ENCODE assay signal across 10 mouse cellular contexts in genomic region chr13:30003169-30003568, GRCm38 (mm10). TPM values are rescaled to one million over a fixed set of nuclear protein-coding genes. Genes with fewer than 3 reads are reported as not detected.
DNase-seq lines count a peak whose midpoint lies in the region; ATAC-seq lines count a peak whose summit lies in the region.
"Had no signal": no experiment of that assay in that cellular context is flagged by ENCODE, and none has a peak within 500 bp of the region (broad histone marks: within the 10 kb centered on the region; RNA-seq: fewer than 3 reads in every experiment).

No protein-coding gene starts in this region.

- H3K4me3 ChIP-seq in heart, embryonic 13.5 days: no peak overlapping the region
- no peak overlapping the region for H3K4me3 ChIP-seq in heart, embryonic 11.5 days (ENCODE audit: low read depth, low read length)
- H3K4me3 ChIP-seq in liver, embryonic 13.5 days (replicated peaks): no peak overlapping the region
- H3K4me3 ChIP-seq: embryonic facial prominence, embryonic 15.5 days had no signal

- no peak overlapping the region for H3K27ac ChIP-seq in heart, embryonic 13.5 days (replicated peaks)
- no peak overlapping the region for H3K27ac ChIP-seq in heart, embryonic 11.5 days (ENCODE audit: low read depth, low read length)
- no peak overlapping the region for H3K27ac ChIP-seq in liver, embryonic 13.5 days
- H3K27ac ChIP-seq: embryonic facial prominence, embryonic 15.5 days had no signal

- no peaks in the 10 kb centered on the region for H3K36me3 ChIP-seq in heart, embryonic 13.5 days
- H3K36me3 ChIP-seq in heart, embryonic 11.5 days (ENCODE audit: control insufficient read depth, insufficient read depth, low read length): no peaks in the 10 kb centered on the region
- no peaks in the 10 kb centered on the region for H3K36me3 ChIP-seq in liver, embryonic 13.5 days
- H3K36me3 ChIP-seq: embryonic facial prominence, embryonic 15.5 days; G1E had no signal

- 47% methylated on average over 11 of the region's 11 CpGs for WGBS in heart, embryonic 13.5 days
- WGBS in heart, embryonic 11.5 days (ENCODE audit: insufficient replicate concordance): 51% methylated on average over 11 of the region's 11 CpGs
- WGBS in liver, embryonic 13.5 days (ENCODE audit: insufficient replicate concordance): 21% methylated on average over 11 of the region's 11 CpGs

- H3K4me1 ChIP-seq in heart, embryonic 13.5 days: peaks cover 23% of the 10 kb centered on the region
- peaks cover 9% of the 10 kb centered on the region; the same call in 1 of the 2 replicates for H3K4me1 ChIP-seq in heart, embryonic 11.5 days (ENCODE audit: control insufficient read depth, insufficient read depth, low read length)
- H3K4me1 ChIP-seq in liver, embryonic 13.5 days (replicated peaks): no peaks in the 10 kb centered on the region
- H3K4me1 ChIP-seq: embryonic facial prominence, embryonic 15.5 days had no signal

- DNase-seq in 3T3-L1 (ENCODE audit: low read depth, low spot score) (peak; percentile 73), MN1 (ENCODE audit: low spot score) (no peak)
- peak; percentile 94 for DNase-seq in brain, adult 2 months (ENCODE audit: low read depth, low spot score)
- DNase-seq in liver, embryonic 13.5 days: no peak
- no peak for DNase-seq in urinary bladder, postnatal 36 days (ENCODE audit: low spot score in 2 of 2)
- DNase-seq in ovary, postnatal 10 days (ENCODE audit: low spot score): no peak

- no peak for ATAC-seq in heart, embryonic 13.5 days (ENCODE audit: extremely low read depth, insufficient number of reproducible peaks, low FRiP score, low TSS enrichment)
- no peak for ATAC-seq in heart, embryonic 11.5 days (replicated peaks; ENCODE audit: insufficient number of reproducible peaks, low FRiP score, low TSS enrichment)
- ATAC-seq in liver, embryonic 13.5 days (ENCODE audit: low read depth): no peak

- 0 out of 2 replicates have a peak overlapping the region, but pooled peaks have one; percentile 14 for H3K4me2 ChIP-seq in heart, embryonic 13.5 days
- no peak overlapping the region for H3K4me2 ChIP-seq in heart, embryonic 11.5 days
- peak overlapping the region; percentile 27; the same call in 1 of the 2 replicates for H3K4me2 ChIP-seq in liver, embryonic 13.5 days
- H3K4me2 ChIP-seq: embryonic facial prominence, embryonic 15.5 days had no signal

- 0 out of 2 replicates have a peak overlapping the region, but pooled peaks have one; percentile 17 for H3K9ac ChIP-seq in heart, embryonic 13.5 days
- H3K9ac ChIP-seq in heart, embryonic 11.5 days (ENCODE audit: low read depth, low read length): no peak overlapping the region
- H3K9ac ChIP-seq in liver, embryonic 13.5 days: no peak overlapping the region
- H3K9ac ChIP-seq: embryonic facial prominence, embryonic 15.5 days had no signal

- no peaks in the 10 kb centered on the region for H3K27me3 ChIP-seq in heart, embryonic 13.5 days (replicated peaks)
- H3K27me3 ChIP-seq in heart, embryonic 11.5 days (ENCODE audit: control insufficient read depth, insufficient read depth, low read length): no peaks in the 10 kb centered on the region
- H3K27me3 ChIP-seq in liver, embryonic 13.5 days: 0 out of 2 replicates have a peak, but pooled peaks cover 3% of the 10 kb centered on the region
- H3K27me3 ChIP-seq: embryonic facial prominence, embryonic 15.5 days had no signal

- no peaks in the 10 kb centered on the region for H3K9me3 ChIP-seq in heart, embryonic 13.5 days
- H3K9me3 ChIP-seq in heart, embryonic 11.5 days (replicated peaks; ENCODE audit: control insufficient read depth, low read length): no peaks in the 10 kb centered on the region
- H3K9me3 ChIP-seq in liver, embryonic 13.5 days (replicated peaks): no peaks in the 10 kb centered on the region
- H3K9me3 ChIP-seq: embryonic facial prominence, embryonic 15.5 days; G1E had no signal

RNA-seq across cellular contexts. Expression of gene E2f3, which starts 17.3 kb away (rescaled TPM):
- 8.2 and 9.1 TPM in 2 replicates for polyA plus RNA-seq in heart, embryonic 13.5 days (2015; fragmentation: Nextera tagmentation; extraction: Ambion mirVana)
- polyA plus RNA-seq in heart, embryonic 11.5 days (2014; fragmentation: Nextera tagmentation; extraction: Ambion mirVana): 9.9 and 10.4 TPM in 2 replicates
- 5.4 and 6.9 TPM in 2 replicates for polyA plus RNA-seq in liver, embryonic 13.5 days (2015; fragmentation: Nextera tagmentation; extraction: Ambion mirVana)

Comparison
In these comparisons a context has a peak if more than half of its experiments do, and no peak if none do; other contexts are left out.
1. DNase-seq: peak in 3T3-L1 (single experiment) and brain, adult 2 months (single experiment); none in liver, embryonic 13.5 days (single experiment), urinary bladder, postnatal 36 days (0 of 2), ovary, postnatal 10 days (single experiment) and MN1 (single experiment).